Comparison of ENCODE assay signal across 9 mouse cellular contexts in genomic region chr5:23826321-23827004, GRCm38 (mm10). TPM values are rescaled to one million over a fixed set of nuclear protein-coding genes. Genes with fewer than 3 reads are reported as not detected.
A peak's percentile ranks its signal among the peaks of the same experiment; 100 is the strongest.
DNase-seq lines count a peak whose midpoint lies in the region; ATAC-seq and TF ChIP-seq lines count a peak whose summit lies in the region.
"Had no signal": no experiment of that assay in that cellular context is flagged by ENCODE, and none has a peak within 500 bp of the region (broad histone marks: within the 10 kb centered on the region; RNA-seq: fewer than 3 reads in every experiment).

No protein-coding gene starts in this region.

- H3K36me3 ChIP-seq in C2C12 (ENCODE audit: control insufficient read depth, insufficient read depth) = no peaks in the 10 kb centered on the region
- H3K36me3 ChIP-seq in kidney, embryonic 14.5 days (ENCODE audit: control insufficient read depth, insufficient read depth, low read length) = no peaks in the 10 kb centered on the region

- peak; percentile 51 to 83 for DNase-seq in heart, adult 18-20 months
- no peak for DNase-seq in heart, adult 11 months
- peak; percentile 36 to 43 for DNase-seq in adrenal gland, postnatal 4 days (ENCODE audit: low spot score in 2 of 2)
- peak; percentile 79 for DNase-seq in lung, postnatal 10 days
- peak; percentile 38 to 63 for DNase-seq in spleen, adult 18-20 months

- H3K4me3 ChIP-seq in C2C12 (ENCODE audit: insufficient read depth, poor library complexity, severe bottlenecking) = no peak overlapping the region
- H3K4me3 ChIP-seq in kidney, embryonic 14.5 days (ENCODE audit: low read length) = no peak overlapping the region
- H3K4me3 ChIP-seq: liver, embryonic 15.5 days had no signal

- ATAC-seq in erythroid progenitor cell, adult 5-6 weeks (replicated peaks; ENCODE audit: low FRiP score, poor library complexity, severe bottlenecking) = peak; percentile 81
- peak; percentile 61 for ATAC-seq in kidney, embryonic 14.5 days (ENCODE audit: low FRiP score, low TSS enrichment)

- peak; percentile 36 for TF ChIP-seq CTCF in C2C12 (IDR thresholded peaks at IDR 0.05; ENCODE audit: control insufficient read depth, insufficient read depth, insufficient read length)

- H3K9me3 ChIP-seq in kidney, embryonic 14.5 days (ENCODE audit: control insufficient read depth, low read length) = no peaks in the 10 kb centered on the region
- H3K9me3 ChIP-seq: liver, embryonic 15.5 days had no signal

- H3K79me2 ChIP-seq in C2C12 (ENCODE audit: control insufficient read depth, insufficient read depth) = no peaks in the 10 kb centered on the region

- H3K9ac ChIP-seq in kidney, embryonic 14.5 days (ENCODE audit: low read depth, low read length) = no peak overlapping the region
- H3K9ac ChIP-seq: liver, embryonic 15.5 days had no signal

- no peak overlapping the region for H3K27ac ChIP-seq in kidney, embryonic 14.5 days (ENCODE audit: low read depth, low read length)
- H3K27ac ChIP-seq: liver, embryonic 15.5 days had no signal

- peaks cover 5% of the 10 kb centered on the region for H3K27me3 ChIP-seq in C2C12 (ENCODE audit: control insufficient read depth, insufficient read depth, insufficient read length)
- no peaks in the 10 kb centered on the region; the same call in 1 of the 2 replicates for H3K27me3 ChIP-seq in kidney, embryonic 14.5 days (ENCODE audit: control insufficient read depth, insufficient read depth, low read length)

- H3ac ChIP-seq in C2C12 (ENCODE audit: control insufficient read depth, insufficient read length, low read depth) = no peak overlapping the region

- whole genome bisulfite sequencing in kidney, embryonic 14.5 days = 41% methylated on average over 11 of the region's 11 CpGs

- H3K79me3 ChIP-seq in C2C12 (ENCODE audit: low read depth) = no peaks in the 10 kb centered on the region

- H3K4me1 ChIP-seq in kidney, embryonic 14.5 days (ENCODE audit: control insufficient read depth, insufficient read depth, low read length) = no peaks in the 10 kb centered on the region
- H3K4me1 ChIP-seq: liver, embryonic 15.5 days had no signal

- no peak overlapping the region for H3K4me2 ChIP-seq in kidney, embryonic 14.5 days (replicated peaks; ENCODE audit: low read depth, low read length)
- H3K4me2 ChIP-seq: liver, embryonic 15.5 days had no signal

TF ChIP-seq in C2C12, 6 proteins besides CTCF, POLR2A, EP300 and RAD21:
- TF ChIP-seq MYOG (IDR thresholded peaks at IDR 0.05; ENCODE audit: control insufficient read depth, extremely low read depth, insufficient read length) (no peak), MAX (IDR thresholded peaks at IDR 0.05) (no peak), FOSL1 (IDR thresholded peaks at IDR 0.05; ENCODE audit: insufficient read depth, low read length, poor library complexity, severe bottlenecking) (no peak), MYOD1 (IDR thresholded peaks at IDR 0.05; ENCODE audit: control insufficient read depth, insufficient read length, low read depth) (no peak), CEBPB (IDR thresholded peaks at IDR 0.05; ENCODE audit: low read depth) (no peak), USF1 (IDR thresholded peaks at IDR 0.05; ENCODE audit: low read depth) (no peak)

RNA-seq across cellular contexts. Expression of gene Tomm7, which starts 17.5 kb away (rescaled TPM):
- 100 to 1,000 TPM; 110 to 111 TPM for total RNA-seq in heart, adult 18-20 months (2021)
- 125 TPM for polyA plus RNA-seq in C2C12 (2012; fragmentation: generic; extraction: Trizol)
- 10 to 100 TPM; 87.8 to 91.7 TPM for total RNA-seq in adrenal gland, postnatal 4 days (2021)
- 18.4 and 40.7 TPM in 2 replicates for total RNA-seq in erythroid progenitor cell, adult 5-6 weeks (2015; ENCODE audit: low replicate concordance)
- 34.3 and 54.9 TPM in 2 replicates for total RNA-seq in erythroid progenitor cell, adult 5-6 weeks (2017; ENCODE audit: low replicate concordance)
- 124 and 197 TPM in 2 replicates for polyA plus RNA-seq in kidney, embryonic 14.5 days (2014; fragmentation: Nextera tagmentation; extraction: Ambion mirVana)

RNA-seq across cellular contexts. Expression of gene Rint1, which starts 39.0 kb away (rescaled TPM):
- 10 to 100 TPM; 14.7 to 15.0 TPM for total RNA-seq in heart, adult 18-20 months (2021)
- polyA plus RNA-seq in C2C12 (2012; fragmentation: generic; extraction: Trizol) = 9.5 TPM
- total RNA-seq in adrenal gland, postnatal 4 days (2021) = 10 to 100 TPM; 24.6 to 24.7 TPM
- total RNA-seq in erythroid progenitor cell, adult 5-6 weeks (2015; ENCODE audit: low replicate concordance) = 24.7 and 24.9 TPM in 2 replicates
- 41.8 and 43.9 TPM in 2 replicates for total RNA-seq in erythroid progenitor cell, adult 5-6 weeks (2017; ENCODE audit: low replicate concordance)
- polyA plus RNA-seq in kidney, embryonic 14.5 days (2014; fragmentation: Nextera tagmentation; extraction: Ambion mirVana) = 32.4 and 39.1 TPM in 2 replicates

RNA-seq across cellular contexts. Expression of gene Pus7, which starts 43.0 kb away (rescaled TPM):
- total RNA-seq in heart, adult 18-20 months (2021) = 10 to 100 TPM in 1 of 2 experiments, 1 to 10 TPM in 1; 9.7 to 10.5 TPM
- polyA plus RNA-seq in C2C12 (2012; fragmentation: generic; extraction: Trizol) = 12.5 TPM
- total RNA-seq in adrenal gland, postnatal 4 days (2021) = 10 to 100 TPM; 26.2 to 28.0 TPM
- total RNA-seq in erythroid progenitor cell, adult 5-6 weeks (2015; ENCODE audit: low replicate concordance) = 8.0 and 28.1 TPM in 2 replicates
- total RNA-seq in erythroid progenitor cell, adult 5-6 weeks (2017; ENCODE audit: low replicate concordance) = 4.6 and 6.3 TPM in 2 replicates
- polyA plus RNA-seq in kidney, embryonic 14.5 days (2014; fragmentation: Nextera tagmentation; extraction: Ambion mirVana) = 21.7 and 41.4 TPM in 2 replicates
